Comparison of ENCODE assay signal across 9 mouse cellular contexts in genomic region chr2:174917146-174917905, GRCm38 (mm10).
A peak's percentile ranks its signal among the peaks of the same experiment; 100 is the strongest.
DNase-seq lines count a peak whose midpoint lies in the region; ATAC-seq and TF ChIP-seq lines count a peak whose summit lies in the region.
"Had no signal": no experiment of that assay in that cellular context is flagged by ENCODE, and none has a peak within 500 bp of the region (broad histone marks: within the 10 kb centered on the region; RNA-seq: fewer than 3 reads in every experiment).

No protein-coding gene starts in this region.

- H3K4me3 ChIP-seq in intestine, embryonic 14.5 days (ENCODE audit: low read depth, low read length), result no peak overlapping the region
- no peak overlapping the region for H3K4me3 ChIP-seq in intestine, postnatal 0 days (ENCODE audit: low read depth, low read length)
- peak overlapping the region; percentile 28 for H3K4me3 ChIP-seq in forebrain, embryonic 15.5 days
- peak overlapping the region; percentile 19 for H3K4me3 ChIP-seq in midbrain, embryonic 15.5 days
- H3K4me3 ChIP-seq in liver, postnatal 0 days (ENCODE audit: low read depth, low read length), result no peak overlapping the region
- H3K4me3 ChIP-seq in heart, adult 2 months, result no peak overlapping the region

- H3K79me2 ChIP-seq in heart, adult 2 months (replicated peaks; ENCODE audit: control insufficient read depth, insufficient read depth, low read length), result no peaks in the 10 kb centered on the region

- H3K36me3 ChIP-seq in intestine, embryonic 14.5 days (ENCODE audit: control insufficient read depth, insufficient read depth, low read length), result no peaks in the 10 kb centered on the region
- H3K36me3 ChIP-seq in intestine, postnatal 0 days (ENCODE audit: control insufficient read depth, insufficient read depth), result no peaks in the 10 kb centered on the region
- no peaks in the 10 kb centered on the region for H3K36me3 ChIP-seq in forebrain, embryonic 15.5 days
- H3K36me3 ChIP-seq in midbrain, embryonic 15.5 days (replicated peaks), result no peaks in the 10 kb centered on the region
- H3K36me3 ChIP-seq in liver, postnatal 0 days (replicated peaks; ENCODE audit: insufficient read depth, low read length), result no peaks in the 10 kb centered on the region
- H3K36me3 ChIP-seq in heart, adult 2 months (ENCODE audit: control insufficient read depth, insufficient read depth, low read length), result no peaks in the 10 kb centered on the region

- WGBS in intestine, embryonic 14.5 days, result 24% methylated on average over 10 of the region's 10 CpGs
- 34% methylated on average over 10 of the region's 10 CpGs for WGBS in intestine, postnatal 0 days
- 4% methylated on average over 10 of the region's 10 CpGs for WGBS in forebrain, embryonic 15.5 days
- 6% methylated on average over 10 of the region's 10 CpGs for WGBS in midbrain, embryonic 15.5 days
- 30% methylated on average over 10 of the region's 10 CpGs for WGBS in liver, postnatal 0 days (ENCODE audit: insufficient replicate concordance)
- 19% methylated on average over 10 of the region's 10 CpGs for WGBS in heart, adult 2 months

- ATAC-seq in intestine, embryonic 14.5 days (replicated peaks; ENCODE audit: low FRiP score, low TSS enrichment, low read depth), result peak; percentile 52
- ATAC-seq in intestine, postnatal 0 days, result no peak
- peak; percentile 94 for ATAC-seq in forebrain, embryonic 15.5 days (replicated peaks)
- peak; percentile 96 for ATAC-seq in midbrain, embryonic 15.5 days (replicated peaks)
- no peak for ATAC-seq in liver, postnatal 0 days
- ATAC-seq: Patski had no signal

- H3K9ac ChIP-seq in intestine, embryonic 14.5 days (ENCODE audit: low read length), result no peak overlapping the region
- H3K9ac ChIP-seq in intestine, postnatal 0 days (ENCODE audit: low read depth, low read length), result no peak overlapping the region
- H3K9ac ChIP-seq in forebrain, embryonic 15.5 days (replicated peaks), result peak overlapping the region; percentile 41
- no peak overlapping the region for H3K9ac ChIP-seq in midbrain, embryonic 15.5 days
- H3K9ac ChIP-seq in liver, postnatal 0 days (replicated peaks), result no peak overlapping the region
- no peak overlapping the region for H3K9ac ChIP-seq in heart, adult 2 months (ENCODE audit: low read depth, low read length)

- no peak overlapping the region for H3K27ac ChIP-seq in intestine, embryonic 14.5 days (ENCODE audit: low read depth)
- no peak overlapping the region for H3K27ac ChIP-seq in intestine, postnatal 0 days (ENCODE audit: low read depth, low read length)
- peak overlapping the region; percentile 91 for H3K27ac ChIP-seq in forebrain, embryonic 15.5 days (replicated peaks)
- H3K27ac ChIP-seq in midbrain, embryonic 15.5 days, result peak overlapping the region; percentile 84
- H3K27ac ChIP-seq in liver, postnatal 0 days (ENCODE audit: low read depth), result no peak overlapping the region
- no peak overlapping the region for H3K27ac ChIP-seq in heart, adult 2 months

- TF ChIP-seq CTCF in intestine, postnatal 0 days (IDR thresholded peaks at IDR 0.05; ENCODE audit: low read depth), result no peak
- TF ChIP-seq CTCF in liver, postnatal 0 days (IDR thresholded peaks at IDR 0.05; ENCODE audit: low read depth), result no peak
- no peak for TF ChIP-seq CTCF in heart, adult 2 months (IDR thresholded peaks at IDR 0.05)

- H3K4me1 ChIP-seq in intestine, embryonic 14.5 days (replicated peaks; ENCODE audit: control insufficient read depth, insufficient read depth, low read length), result no peaks in the 10 kb centered on the region; the same call in 1 of the 2 replicates
- H3K4me1 ChIP-seq in intestine, postnatal 0 days (replicated peaks; ENCODE audit: control insufficient read depth, insufficient read depth, low read length), result no peaks in the 10 kb centered on the region
- H3K4me1 ChIP-seq in forebrain, embryonic 15.5 days, result peaks cover 17% of the 10 kb centered on the region
- H3K4me1 ChIP-seq in midbrain, embryonic 15.5 days, result peaks cover 14% of the 10 kb centered on the region
- no peaks in the 10 kb centered on the region for H3K4me1 ChIP-seq in liver, postnatal 0 days (ENCODE audit: insufficient read depth)
- H3K4me1 ChIP-seq in heart, adult 2 months (ENCODE audit: control insufficient read depth, insufficient read depth, low read length), result no peaks in the 10 kb centered on the region

- H3K4me2 ChIP-seq in intestine, embryonic 14.5 days (ENCODE audit: low read length), result peak overlapping the region; percentile 23; the same call in 1 of the 2 replicates
- H3K4me2 ChIP-seq in intestine, postnatal 0 days (replicated peaks; ENCODE audit: low read depth), result no peak overlapping the region
- peak overlapping the region; percentile 50 for H3K4me2 ChIP-seq in forebrain, embryonic 15.5 days (replicated peaks)
- peak overlapping the region; percentile 52 for H3K4me2 ChIP-seq in midbrain, embryonic 15.5 days
- no peak overlapping the region for H3K4me2 ChIP-seq in liver, postnatal 0 days (ENCODE audit: low read depth, low read length)

- no peak for DNase-seq in intestine, embryonic 14.5 days (ENCODE audit: low spot score)
- peak; percentile 95 for DNase-seq in ZHBTc4 (ENCODE audit: low read depth, low spot score)
- no peak for DNase-seq in urinary bladder, postnatal 14 days (ENCODE audit: low spot score)
- DNase-seq in liver, postnatal 0 days, result no peak
- no peak for DNase-seq in heart, adult 2 months

- no peaks in the 10 kb centered on the region for H3K27me3 ChIP-seq in intestine, embryonic 14.5 days (replicated peaks; ENCODE audit: control insufficient read depth, insufficient read depth, low read length)
- no peaks in the 10 kb centered on the region for H3K27me3 ChIP-seq in intestine, postnatal 0 days (replicated peaks; ENCODE audit: control insufficient read depth, insufficient read depth, low read length)
- no peaks in the 10 kb centered on the region for H3K27me3 ChIP-seq in forebrain, embryonic 15.5 days
- no peaks in the 10 kb centered on the region for H3K27me3 ChIP-seq in midbrain, embryonic 15.5 days (replicated peaks)
- no peaks in the 10 kb centered on the region for H3K27me3 ChIP-seq in liver, postnatal 0 days (ENCODE audit: insufficient read depth, low read length)
- H3K27me3 ChIP-seq in heart, adult 2 months (ENCODE audit: control insufficient read depth, insufficient read depth, low read length), result no peaks in the 10 kb centered on the region

- H3K9me3 ChIP-seq in intestine, embryonic 14.5 days (ENCODE audit: control insufficient read depth, low read length), result no peaks in the 10 kb centered on the region
- no peaks in the 10 kb centered on the region for H3K9me3 ChIP-seq in intestine, postnatal 0 days (ENCODE audit: control insufficient read depth)
- H3K9me3 ChIP-seq in forebrain, embryonic 15.5 days, result no peaks in the 10 kb centered on the region
- H3K9me3 ChIP-seq in midbrain, embryonic 15.5 days, result no peaks in the 10 kb centered on the region
- no peaks in the 10 kb centered on the region for H3K9me3 ChIP-seq in liver, postnatal 0 days (ENCODE audit: low read length)

- no peak for TF ChIP-seq POLR2A in heart, adult 2 months (IDR thresholded peaks at IDR 0.05; ENCODE audit: insufficient read depth, low read depth, low read length)

- no peak for TF ChIP-seq EP300 in liver, postnatal 0 days (IDR thresholded peaks at IDR 0.05; ENCODE audit: low read depth)
- no peak for TF ChIP-seq EP300 in heart, adult 2 months (IDR thresholded peaks at IDR 0.05; ENCODE audit: insufficient read depth, low read depth, low read length)

- intact Hi-C loops in heart, adult 2 months (cut with DNase I), result no loop called here

Comparison
In these comparisons a context has a peak if more than half of its experiments do, and no peak if none do; other contexts are left out.
1. ATAC-seq: peak in intestine, embryonic 14.5 days (single experiment), forebrain, embryonic 15.5 days (single experiment) and midbrain, embryonic 15.5 days (single experiment); none in intestine, postnatal 0 days (single experiment) and liver, postnatal 0 days (single experiment).
2. H3K4me2 ChIP-seq: peak in intestine, embryonic 14.5 days (single experiment), forebrain, embryonic 15.5 days (single experiment) and midbrain, embryonic 15.5 days (single experiment); none in intestine, postnatal 0 days (single experiment) and liver, postnatal 0 days (single experiment).
3. H3K27ac ChIP-seq: peak in forebrain, embryonic 15.5 days (single experiment) and midbrain, embryonic 15.5 days (single experiment); none in intestine, embryonic 14.5 days (single experiment), intestine, postnatal 0 days (single experiment), liver, postnatal 0 days (single experiment) and heart, adult 2 months (single experiment).
4. H3K4me3 ChIP-seq: peak in forebrain, embryonic 15.5 days (single experiment) and midbrain, embryonic 15.5 days (single experiment); none in intestine, embryonic 14.5 days (single experiment), intestine, postnatal 0 days (single experiment), liver, postnatal 0 days (single experiment) and heart, adult 2 months (single experiment).